In genomic region chr14:86395068-86395467, GRCm38 (mm10) we compare ENCODE assay signal across 19 mouse cellular contexts.
A peak's percentile ranks its signal among the peaks of the same experiment; 100 is the strongest.
DNase-seq lines count a peak whose midpoint lies in the region; ATAC-seq lines count a peak whose summit lies in the region.
"Had no signal": no experiment of that assay in that cellular context is flagged by ENCODE, and none has a peak within 500 bp of the region (broad histone marks: within the 10 kb centered on the region; RNA-seq: fewer than 3 reads in every experiment).

No protein-coding gene starts in this region.

- intact Hi-C loops in heart, postnatal 25 days (cut with DNase I) = no loop called here

- WGBS in forebrain, embryonic 15.5 days = 52% methylated on average over 7 of the region's 7 CpGs
- 70% methylated on average over 7 of the region's 7 CpGs for WGBS in forebrain, embryonic 11.5 days
- 62% methylated on average over 7 of the region's 7 CpGs for WGBS in hindbrain, embryonic 14.5 days

- H3K27ac ChIP-seq in forebrain, embryonic 15.5 days (replicated peaks) = no peak overlapping the region; the same call in 1 of the 2 replicates
- no peak overlapping the region for H3K27ac ChIP-seq in forebrain, embryonic 11.5 days (ENCODE audit: low read depth, low read length)
- peak overlapping the region; percentile 64; the same call in 1 of the 2 replicates for H3K27ac ChIP-seq in hindbrain, embryonic 14.5 days

- no peak overlapping the region for H3K9ac ChIP-seq in forebrain, embryonic 15.5 days (replicated peaks)
- no peak overlapping the region for H3K9ac ChIP-seq in forebrain, embryonic 11.5 days (ENCODE audit: low read length)
- no peak overlapping the region for H3K9ac ChIP-seq in hindbrain, embryonic 14.5 days

- peaks cover 20% of the 10 kb centered on the region for H3K4me1 ChIP-seq in forebrain, embryonic 15.5 days
- H3K4me1 ChIP-seq in forebrain, embryonic 11.5 days (replicated peaks; ENCODE audit: control insufficient read depth, insufficient read depth, low read length) = 0 out of 2 replicates have a peak, but pooled peaks cover 2% of the 10 kb centered on the region
- 0 out of 2 replicates have a peak, but pooled peaks cover 5% of the 10 kb centered on the region for H3K4me1 ChIP-seq in hindbrain, embryonic 14.5 days (replicated peaks; ENCODE audit: control insufficient read depth, insufficient read depth, low read length)

- peak overlapping the region; percentile 42; the same call in 1 of the 2 replicates for H3K4me2 ChIP-seq in forebrain, embryonic 15.5 days (replicated peaks)
- no peak overlapping the region for H3K4me2 ChIP-seq in forebrain, embryonic 11.5 days (ENCODE audit: low read depth, low read length, severe bottlenecking)
- no peak overlapping the region for H3K4me2 ChIP-seq in hindbrain, embryonic 14.5 days (replicated peaks)

- no peak for DNase-seq in forebrain, embryonic 11.5 days (ENCODE audit: low spot score)
- DNase-seq in retina, postnatal 1 day = peak; percentile 2
- DNase-seq in retina, embryonic 14.5 days (ENCODE audit: low spot score) = no peak
- DNase-seq in hindbrain, embryonic 14.5 days (ENCODE audit: low spot score) = no peak
- no peak for DNase-seq in urinary bladder, postnatal 14 days (ENCODE audit: low spot score)
- DNase-seq in heart, postnatal 25 days (ENCODE audit: low spot score) = no peak
- DNase-seq: adrenal gland, postnatal 25 days; cerebellum, adult 9-10 months; gastrocnemius, postnatal 25 days; kidney, adult 8-10 months; layer of hippocampus, adult 9-11 months; liver; lung, adult 18-20 months; lung, postnatal 36 days; thymus, postnatal 36 days had no signal

- H3K4me3 ChIP-seq in forebrain, embryonic 15.5 days = no peak overlapping the region
- no peak overlapping the region for H3K4me3 ChIP-seq in forebrain, embryonic 11.5 days (ENCODE audit: low read depth, low read length)
- no peak overlapping the region for H3K4me3 ChIP-seq in hindbrain, embryonic 14.5 days (replicated peaks; ENCODE audit: low read length)
- H3K4me3 ChIP-seq: erythroblast, embryonic 14.5 days had no signal

- no peaks in the 10 kb centered on the region for H3K27me3 ChIP-seq in forebrain, embryonic 15.5 days
- H3K27me3 ChIP-seq in forebrain, embryonic 11.5 days (ENCODE audit: control insufficient read depth, insufficient read depth, low read length) = no peaks in the 10 kb centered on the region
- no peaks in the 10 kb centered on the region for H3K27me3 ChIP-seq in hindbrain, embryonic 14.5 days (ENCODE audit: control insufficient read depth, insufficient read depth, low read length)

- H3K9me3 ChIP-seq in forebrain, embryonic 15.5 days = no peaks in the 10 kb centered on the region
- H3K9me3 ChIP-seq in forebrain, embryonic 11.5 days (ENCODE audit: control insufficient read depth, low read length) = no peaks in the 10 kb centered on the region
- no peaks in the 10 kb centered on the region for H3K9me3 ChIP-seq in hindbrain, embryonic 14.5 days (ENCODE audit: control insufficient read depth, low read length)

- H3K36me3 ChIP-seq in forebrain, embryonic 15.5 days = no peaks in the 10 kb centered on the region
- no peaks in the 10 kb centered on the region for H3K36me3 ChIP-seq in forebrain, embryonic 11.5 days (ENCODE audit: control insufficient read depth, insufficient read depth, low read length)
- no peaks in the 10 kb centered on the region for H3K36me3 ChIP-seq in hindbrain, embryonic 14.5 days (replicated peaks; ENCODE audit: control insufficient read depth, insufficient read depth)

- no peak for ATAC-seq in forebrain, embryonic 15.5 days (replicated peaks)
- ATAC-seq in forebrain, embryonic 11.5 days (replicated peaks; ENCODE audit: low FRiP score) = no peak
- ATAC-seq in hindbrain, embryonic 14.5 days (ENCODE audit: low FRiP score) = no peak
- ATAC-seq: inflammation-experienced regulatory T-cells, adult 6 months; Patski had no signal
